Mouse (Mus musculus): Measurements from ENCODE around the gene Spred2. TPM values are rescaled to one million over a fixed set of nuclear protein-coding genes. Genes with fewer than 3 reads are reported as not detected.
A peak's percentile ranks its signal among the peaks of the same experiment; 100 is the strongest.

Spred2 gene
- total RNA-seq, 2 experiments from 2014 or later = 102 to 119 TPM

- no peak for TF ChIP-seq CTCF (IDR thresholded peaks at IDR 0.05)
- no peak for DNase-seq (ENCODE audit: extremely low spot score in 1 of 2, low spot score in 2 of 2)
- Histone ChIP-seq H3K4me3 (no peak overlapping the region), H3K27ac (no peak overlapping the region)
- intact Hi-C loops (cut with DNase I) = no loop called here
Observed at GRCm38 (mm10) chr11:19973032-19973790, 49.0 kb downstream of the Spred2 start.

GRCm38 (mm10) chr11:19976032-19976431 lies 51.9 kb downstream of the Spred2 start:
- Histone ChIP-seq H3K27ac (no peak overlapping the region), H3K4me3 (no peak overlapping the region)
- TF ChIP-seq CTCF (IDR thresholded peaks at IDR 0.05) = no peak
- no peak for DNase-seq (ENCODE audit: extremely low spot score in 1 of 2, low spot score in 2 of 2)
- intact Hi-C loops (cut with DNase I) = no loop called here

- Histone ChIP-seq H3K27ac (no peak overlapping the region), H3K4me3 (no peak overlapping the region)
- no peak for TF ChIP-seq CTCF (IDR thresholded peaks at IDR 0.05)
- no peak for DNase-seq (ENCODE audit: extremely low spot score in 1 of 2, low spot score in 2 of 2)
- intact Hi-C loops (cut with DNase I) = loop anchor here (2.0 kb wide), 1 partner anchor 33 kb away; no protein-coding TSS in a partner anchor
Observed at GRCm38 (mm10) chr11:19977687-19978086, 53.5 kb downstream of the Spred2 start.

- H3K4me3 ChIP-seq = peak overlapping the region; percentile 52
- DNase-seq (ENCODE audit: extremely low spot score in 1 of 2, low spot score in 2 of 2) = peak; percentile 56 to 60
- peak overlapping the region; percentile 82 for H3K27ac ChIP-seq
- intact Hi-C loops (cut with DNase I) = loop anchor here (2.0 kb wide), 1 partner anchor 35 kb away; no protein-coding TSS in a partner anchor
- TF ChIP-seq CTCF (IDR thresholded peaks at IDR 0.05) = no peak
Observed at GRCm38 (mm10) chr11:19979338-19979737, 55.2 kb downstream of the Spred2 start.

- no peak for DNase-seq (ENCODE audit: extremely low spot score in 1 of 2, low spot score in 2 of 2)
- Histone ChIP-seq H3K27ac (no peak overlapping the region; the same call in 1 of the 2 replicates), H3K4me3 (no peak overlapping the region)
- intact Hi-C loops (cut with DNase I) = loop anchor here (2.0 kb wide), 3 partner anchors 53 to 147 kb away; partner anchors contain the start of gene Spred2
- no peak for TF ChIP-seq CTCF (IDR thresholded peaks at IDR 0.05)
Observed at GRCm38 (mm10) chr11:19982113-19982512, 57.9 kb downstream of the Spred2 start.

GRCm38 (mm10) chr11:19982779-19983178 lies 58.6 kb downstream of the Spred2 start:
- DNase-seq (ENCODE audit: extremely low spot score in 1 of 2, low spot score in 2 of 2) = no peak
- peak overlapping the region; percentile 53 for H3K27ac ChIP-seq
- no peak overlapping the region for H3K4me3 ChIP-seq
- no peak for TF ChIP-seq CTCF (IDR thresholded peaks at IDR 0.05)
- intact Hi-C loops (cut with DNase I) = loop anchor here (2.0 kb wide), 3 partner anchors 52 to 148 kb away; partner anchors contain the start of gene Spred2

GRCm38 (mm10) chr11:19983298-19983697 lies 59.1 kb downstream of the Spred2 start:
- H3K4me3 ChIP-seq = no peak overlapping the region
- intact Hi-C loops (cut with DNase I) = loop anchor here (2.0 kb wide), 3 partner anchors 52 to 148 kb away; partner anchors contain the start of gene Spred2
- TF ChIP-seq CTCF (IDR thresholded peaks at IDR 0.05) = no peak
- DNase-seq (ENCODE audit: extremely low spot score in 1 of 2, low spot score in 2 of 2) = peak; percentile 38 to 41
- H3K27ac ChIP-seq = peak overlapping the region; percentile 53; the same call in 1 of the 2 replicates

GRCm38 (mm10) chr11:19984029-19984428 lies 59.9 kb downstream of the Spred2 start:
- intact Hi-C loops (cut with DNase I) = no loop called here
- DNase-seq (ENCODE audit: extremely low spot score in 1 of 2, low spot score in 2 of 2) = no peak
- H3K27ac ChIP-seq = no peak overlapping the region
- no peak for TF ChIP-seq CTCF (IDR thresholded peaks at IDR 0.05)
- H3K4me3 ChIP-seq = no peak overlapping the region

GRCm38 (mm10) chr11:19985283-19985854 lies 61.2 kb downstream of the Spred2 start:
- no peak for DNase-seq (ENCODE audit: extremely low spot score in 1 of 2, low spot score in 2 of 2)
- intact Hi-C loops (cut with DNase I) = no loop called here

GRCm38 (mm10) chr11:19986443-19986861 lies 62.3 kb downstream of the Spred2 start:
- no peak for DNase-seq (ENCODE audit: extremely low spot score in 1 of 2, low spot score in 2 of 2)
- no peak overlapping the region for H3K4me3 ChIP-seq
- no peak for TF ChIP-seq CTCF (IDR thresholded peaks at IDR 0.05)
- intact Hi-C loops (cut with DNase I) = no loop called here
- 0 out of 2 replicates have a peak overlapping the region, but pooled peaks have one; percentile 19 for H3K27ac ChIP-seq

More at GRCm38 (mm10) chr11:19985283-19985854, 61.2 kb downstream of the Spred2 start:
- H3K4me3 ChIP-seq = no peak overlapping the region
- H3K27ac ChIP-seq = no peak overlapping the region
- TF ChIP-seq CTCF (IDR thresholded peaks at IDR 0.05) = no peak

- peak overlapping the region; percentile 24; the same call in 1 of the 2 replicates for H3K27ac ChIP-seq
Observed at GRCm38 (mm10) chr11:19986871-19987755, 62.9 kb downstream of the Spred2 start.

More at GRCm38 (mm10) chr11:19986871-19987755, 62.9 kb downstream of the Spred2 start:
- no peak for TF ChIP-seq CTCF (IDR thresholded peaks at IDR 0.05)
- no peak for DNase-seq (ENCODE audit: extremely low spot score in 1 of 2, low spot score in 2 of 2)
- H3K4me3 ChIP-seq = no peak overlapping the region
- intact Hi-C loops (cut with DNase I) = no loop called here

Measured in left cerebral cortex, adult 2 months (tissue).